Mouse (Mus musculus) lung, embryonic 16.5 days (tissue): ENCODE results near the gene Apoh. TPM values are rescaled to one million over a fixed set of nuclear protein-coding genes. Genes with fewer than 3 reads are reported as not detected.

Experiments used
- ATAC-seq: fragments of 200-750 bp; cut with Nextera tagmentation; 2 replicates; pipeline ENCODE4 v1.8.0; 2017; ENCODE audit warnings: low read depth, mild to moderate bottlenecking, moderate library complexity
- H3K27ac ChIP-seq: fragments of 300-500 bp; sonication (generic); 2 replicates; pipeline ENCODE4 v1.5.1; 2014; ENCODE audit warnings: mild to moderate bottlenecking, control low read depth, low read length
- H3K27me3 ChIP-seq: fragments of 300-500 bp; sonication (generic); 2 replicates; pipeline ENCODE4 v1.6.1; 2014; ENCODE audit warnings: low read depth, low read length, mixed read lengths; ENCODE audit not compliant: control insufficient read depth, insufficient read depth
- H3K36me3 ChIP-seq: fragments of 300-500 bp; sonication (generic); 2 replicates; pipeline ENCODE4 v1.6.1; 2014; ENCODE audit warnings: low read length; ENCODE audit not compliant: control insufficient read depth, insufficient read depth
- H3K4me1 ChIP-seq: fragments of 300-500 bp; sonication (generic); replicated peaks from 2 replicates; pipeline ENCODE4 v1.6.1; 2014; ENCODE audit warnings: low read length, mixed read lengths; ENCODE audit not compliant: control insufficient read depth, insufficient read depth
- H3K4me2 ChIP-seq: fragments of 300-500 bp; sonication (generic); 2 replicates; pipeline ENCODE4 v1.6.1; 2014; ENCODE audit warnings: low read depth, low read length, control low read depth
- H3K4me3 ChIP-seq: fragments of 300-500 bp; sonication (generic); 2 replicates; pipeline ENCODE4 v1.5.1; 2014; ENCODE audit warnings: mild to moderate bottlenecking, low read length, control low read depth
- H3K9ac ChIP-seq: fragments of 300-500 bp; sonication (generic); 2 replicates; pipeline ENCODE4 v1.6.1; 2014; ENCODE audit warnings: low read length, control low read depth
- H3K9me3 ChIP-seq: fragments of 300-500 bp; sonication (generic); 2 replicates; pipeline ENCODE4 v1.6.1; 2016; ENCODE audit warnings: low read length; ENCODE audit not compliant: control insufficient read depth
- WGBS: fragments of 180-500 bp; shearing (Covaris S2); extraction: QIAGEN DNeasy Blood & Tissue Kit; methylation state at CpG from one replicate; pipeline ENCODE4 v1.1.7; 2014; 5-methylcytosine and 5-hydroxymethylcytosine counted together
- polyA plus RNA-seq: library from polyadenylated mRNA; unstranded; fragments of >200 nt; fragmentation: Nextera tagmentation; extraction: Ambion mirVana; gene quantifications from 2 replicates; pipeline ENCODE4 v1.2.1, GENCODE M21; 2015

The Apoh gene
- polyA plus RNA-seq, 1 experiment from 2014 or later: 1.2 TPM

DNA sequence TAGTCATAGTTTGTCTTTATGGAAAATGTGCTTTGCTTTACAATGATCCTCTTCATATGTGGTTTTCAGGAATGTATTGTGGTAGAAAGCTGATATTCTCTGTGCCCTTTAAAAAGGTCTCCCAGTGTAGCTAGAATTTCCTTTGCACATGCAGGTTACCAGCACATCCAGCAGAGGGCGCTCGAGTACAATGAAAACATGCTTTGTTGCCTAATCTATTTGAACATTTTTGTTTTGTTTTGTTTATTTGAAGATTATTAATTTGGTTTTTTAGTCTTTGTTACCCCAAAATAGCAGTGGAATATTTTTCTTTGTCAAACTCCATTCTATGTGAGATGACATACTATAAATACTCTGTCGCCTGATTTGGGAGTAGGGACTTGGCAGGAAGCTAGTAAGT is 106.7 kb downstream of the Apoh start:
- no peak for ATAC-seq
- WGBS: 21% methylated on average over 3 of the region's 3 CpGs

DNA sequence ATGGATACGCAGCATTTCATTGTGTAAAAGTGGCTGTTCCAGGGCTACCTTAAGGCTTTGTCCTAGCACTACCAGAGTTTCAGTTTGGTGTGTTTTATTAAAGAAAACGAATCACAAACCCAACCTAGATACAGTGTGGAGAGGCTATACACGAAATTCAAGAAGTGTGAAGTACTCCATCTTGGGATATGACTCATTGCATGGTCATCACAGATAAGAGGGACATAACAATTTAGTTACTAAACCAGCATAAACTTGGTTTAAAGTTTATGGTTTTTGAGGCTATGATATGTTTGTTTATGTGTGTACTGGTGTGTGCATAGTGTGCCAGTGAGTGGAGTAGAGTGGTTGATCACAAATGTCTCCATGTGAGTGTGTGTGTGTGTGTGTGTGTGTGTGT is 116.4 kb downstream of the Apoh start:
- Histone ChIP-seq H3K27me3 (no peaks in the 10 kb centered on the region), H3K4me3 (no peak overlapping the region), H3K36me3 (no peaks in the 10 kb centered on the region), H3K9me3 (no peaks in the 10 kb centered on the region), H3K27ac (no peak overlapping the region), H3K4me2 (no peak overlapping the region), H3K9ac (no peak overlapping the region), H3K4me1 (0 out of 2 replicates have a peak, but pooled peaks cover 2% of the 10 kb centered on the region)
- 77% methylated on average over 3 of the region's 3 CpGs for WGBS
- ATAC-seq: no peak

More for the DNA sequence above, 106.7 kb downstream of the Apoh start:
- H3K27me3 ChIP-seq: no peaks in the 10 kb centered on the region
- no peaks in the 10 kb centered on the region for H3K4me1 ChIP-seq
- H3K9ac ChIP-seq: no peak overlapping the region
- no peak overlapping the region for H3K4me2 ChIP-seq
- peaks cover 6% of the 10 kb centered on the region; the same call in 1 of the 2 replicates for H3K36me3 ChIP-seq
- H3K27ac ChIP-seq: no peak overlapping the region
- peaks cover 7% of the 10 kb centered on the region for H3K9me3 ChIP-seq
- H3K4me3 ChIP-seq: no peak overlapping the region

Other genes with a start within 250 kb of the Apoh start
- gene Prkca, start 574 bp downstream of the Apoh start, polyA plus RNA-seq: 8.8 and 10.1 TPM in 2 replicates
- 15.4 and 19.2 TPM in 2 replicates for gene Cep112, start 81.8 kb downstream of the Apoh start, polyA plus RNA-seq